Mouse (Mus musculus) cortical plate, adult 2 months (tissue): ENCODE results near the gene Krt10. TPM values are rescaled to one million over a fixed set of nuclear protein-coding genes. Genes with fewer than 3 reads are reported as not detected.

Experiments used
- H3K27ac ChIP-seq: fragments of 200-500 bp; 2 replicates; pipeline ENCODE4 v1.5.1; 2012; ENCODE audit warnings: low read length, control low read depth, inconsistent platforms; ENCODE audit not compliant: insufficient read depth
- H3K4me1 ChIP-seq: fragments of 200-500 bp; 2 replicates; pipeline ENCODE4 v1.6.1; 2011; ENCODE audit warnings: low read length; ENCODE audit not compliant: control insufficient read depth, insufficient read depth
- H3K4me3 ChIP-seq: fragments of 200-500 bp; 2 replicates; pipeline ENCODE4 v1.5.1; 2011; ENCODE audit warnings: mild to moderate bottlenecking, low read length, control low read depth; ENCODE audit not compliant: insufficient read depth
- CTCF ChIP-seq: fragments of 200-500 bp; IDR thresholded peaks from 2 replicates; pipeline ENCODE4 v1.5.1; 2011; ENCODE audit warnings: mild to moderate bottlenecking, control low read depth, low read length; ENCODE audit not compliant: insufficient read depth; ENCODE audit errors: extremely low read depth
- POLR2A ChIP-seq: fragments of 200-500 bp; IDR thresholded peaks from 2 replicates; pipeline ENCODE4 v1.6.1; 2011; ENCODE audit warnings: mild to moderate bottlenecking, low read length, control low read depth; ENCODE audit not compliant: insufficient read depth; ENCODE audit errors: extremely low read depth
- polyA plus RNA-seq: library from polyadenylated mRNA; depleted of rRNA; stranded (reverse); fragments of >200 nt; gene quantifications from 2 replicates; pipeline ENCODE4 v1.2.3, GENCODE M21; 2012; rRNA removed

Krt10 gene
- polyA plus RNA-seq: 10.5 and 12.9 TPM in 2 replicates

GRCm38 (mm10) chr11:99389264-99389663, at the start of gene Krt10:
Gene Krt10 (minus strand): TSS chr11:99389364.
- H3K27ac ChIP-seq: no peak within 1 kb of the TSS
- TF ChIP-seq CTCF (no peak), POLR2A (no peak)
- peaks cover 7% of the 10 kb centered on the region for H3K4me1 ChIP-seq
- H3K4me3 ChIP-seq: no peak within 1 kb of the TSS

DNA sequence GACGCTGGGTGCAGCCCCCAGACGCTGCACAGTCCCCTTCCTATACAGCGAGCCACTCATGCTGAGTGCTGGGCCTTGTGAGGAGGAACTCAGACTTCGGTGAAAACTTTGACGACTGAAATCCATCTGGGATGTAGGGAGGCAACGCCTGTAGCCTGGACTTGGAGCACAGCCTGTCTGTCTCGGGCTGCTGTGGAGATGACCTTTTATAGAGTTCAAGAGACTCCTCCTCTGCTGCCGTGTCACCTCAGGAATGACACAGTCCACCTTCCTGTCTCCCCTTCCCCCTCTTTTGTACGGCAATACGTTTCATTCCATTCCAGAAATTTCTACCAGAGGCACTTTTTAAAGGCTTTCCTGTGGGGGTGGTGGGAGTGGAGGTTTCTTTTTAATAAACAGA, 48.8 kb upstream of the Krt10 start, which contains the start of gene Krt20:
Gene Krt20 (minus strand): TSS at position 179 of the 400 bp plus-strand sequence.
- Histone ChIP-seq H3K27ac (no peak within 1 kb of the TSS), H3K4me1 (no peaks in the 10 kb centered on the region), H3K4me3 (no peak within 1 kb of the TSS)
- TF ChIP-seq CTCF: no peak
- TF ChIP-seq POLR2A: no peak

DNA sequence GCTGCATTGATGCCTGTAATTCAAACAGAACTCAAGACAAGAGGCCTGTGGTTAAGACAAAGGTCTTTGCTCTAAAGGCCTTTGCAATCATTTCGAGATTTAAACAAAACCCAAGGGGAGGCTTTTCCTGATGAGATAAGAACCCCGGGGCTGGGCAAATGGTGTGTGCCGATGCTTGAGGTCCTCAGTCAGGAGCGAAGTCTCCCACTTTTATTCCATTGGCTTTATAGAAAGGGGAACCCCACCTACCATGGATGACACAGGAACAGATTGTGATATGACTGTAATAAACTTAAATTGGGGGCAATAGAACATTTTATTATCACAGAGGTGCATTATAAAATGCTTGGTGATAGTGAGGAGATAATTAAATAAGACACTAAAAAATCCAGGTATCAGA, 47.5 kb upstream of the Krt10 start:
- no peaks in the 10 kb centered on the region for H3K4me1 ChIP-seq
- TF ChIP-seq CTCF (no peak), POLR2A (no peak)
- no peak overlapping the region for H3K4me3 ChIP-seq
- no peak overlapping the region for H3K27ac ChIP-seq

GRCm38 (mm10) chr11:99430670-99431069, 41.5 kb upstream of the Krt10 start:
- no peak overlapping the region for H3K27ac ChIP-seq
- H3K4me3 ChIP-seq: no peak overlapping the region
- H3K4me1 ChIP-seq: no peaks in the 10 kb centered on the region
- TF ChIP-seq CTCF (no peak), POLR2A (no peak)

DNA sequence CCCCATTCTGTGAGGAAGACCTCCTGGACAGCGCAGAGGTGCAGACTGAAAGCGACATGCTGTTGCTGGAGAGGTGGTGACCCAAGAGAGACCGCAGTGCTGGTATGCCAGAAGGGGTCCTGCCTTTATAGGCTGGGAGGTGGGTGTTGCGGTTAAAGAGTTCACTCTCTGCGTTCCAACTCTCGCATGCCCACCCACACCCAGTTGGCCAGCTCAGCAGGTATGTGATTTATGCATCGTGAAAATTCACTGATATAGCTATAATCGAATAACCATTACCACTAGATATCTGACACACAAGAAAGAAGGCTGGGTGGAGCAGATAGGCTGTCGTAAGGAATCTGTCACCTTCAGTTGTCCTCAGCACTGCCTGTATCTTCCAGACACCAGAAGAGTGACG, 33.0 kb upstream of the Krt10 start, which contains the start of gene Krt12:
Gene Krt12 (minus strand): TSS at position 101 of the 400 bp plus-strand sequence.
- no peak within 1 kb of the TSS for H3K4me3 ChIP-seq
- no peak within 1 kb of the TSS for H3K27ac ChIP-seq
- TF ChIP-seq CTCF (no peak), POLR2A (no peak)
- H3K4me1 ChIP-seq: peaks cover 2% of the 10 kb centered on the region

- H3K27ac ChIP-seq: no peak overlapping the region
- TF ChIP-seq POLR2A (peak; percentile 25; the same call in 1 of the 2 replicates), CTCF (no peak)
- H3K4me1 ChIP-seq: peaks cover 2% of the 10 kb centered on the region
- H3K4me3 ChIP-seq: peak overlapping the region; percentile 29; the same call in 1 of the 2 replicates
These were observed 31.4 kb upstream of the Krt10 start for GRCm38 (mm10) chr11:99420586-99420985.

GRCm38 (mm10) chr11:99417819-99418218, 28.7 kb upstream of the Krt10 start:
- peak overlapping the region; percentile 51 for H3K27ac ChIP-seq

DNA sequence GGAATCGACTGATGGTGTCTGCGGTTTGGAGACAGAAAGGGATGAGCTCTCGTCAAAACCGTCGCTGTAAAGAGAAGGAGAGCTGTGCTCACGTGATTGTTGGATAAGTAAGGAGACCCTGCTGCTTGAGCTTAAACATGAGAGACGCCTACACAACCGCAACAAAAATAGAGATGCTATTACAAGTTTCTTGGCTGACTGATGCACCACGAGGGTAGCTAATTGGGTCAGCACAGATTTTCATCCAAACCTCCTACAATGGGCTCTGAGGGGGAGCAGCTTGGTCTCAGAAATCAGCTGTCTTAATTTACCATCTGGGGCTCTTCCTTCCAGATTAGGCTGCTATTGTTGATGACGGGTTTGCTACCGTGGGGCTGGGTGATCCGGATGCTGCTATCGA, 27.7 kb upstream of the Krt10 start:
- TF ChIP-seq CTCF (no peak), POLR2A (0 out of 2 replicates have a peak, but pooled peaks have one; percentile 12)
- Histone ChIP-seq H3K27ac (no peak overlapping the region), H3K4me1 (peaks cover 2% of the 10 kb centered on the region), H3K4me3 (peak overlapping the region; percentile 59)

More at GRCm38 (mm10) chr11:99417819-99418218, 28.7 kb upstream of the Krt10 start:
- TF ChIP-seq CTCF (no peak), POLR2A (no peak)
- H3K4me1 ChIP-seq: peaks cover 2% of the 10 kb centered on the region
- H3K4me3 ChIP-seq: peak overlapping the region; percentile 59

GRCm38 (mm10) chr11:99414463-99415147, 25.4 kb upstream of the Krt10 start:
- H3K27ac ChIP-seq: no peak overlapping the region
- no peaks in the 10 kb centered on the region for H3K4me1 ChIP-seq
- no peak overlapping the region for H3K4me3 ChIP-seq
- TF ChIP-seq CTCF: no peak
- no peak for TF ChIP-seq POLR2A

DNA sequence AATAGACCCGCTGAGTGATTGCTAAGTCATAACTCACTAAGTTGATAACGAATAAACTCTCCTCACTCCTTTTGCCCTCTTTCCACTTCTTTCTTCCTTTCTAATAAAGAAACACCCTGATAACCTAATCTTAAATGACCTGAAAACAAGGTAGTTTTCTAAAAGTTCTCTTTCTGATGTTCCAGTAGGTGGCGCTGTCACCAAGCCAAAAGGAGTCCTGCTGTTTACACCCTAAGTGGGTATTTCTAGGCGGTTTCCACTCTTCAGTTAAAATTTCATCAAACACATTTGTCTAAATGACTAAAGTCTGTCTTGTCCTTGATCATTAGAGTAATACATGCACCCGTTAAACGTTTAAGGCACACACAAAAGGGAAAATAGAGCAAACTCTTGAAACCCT, 24.1 kb upstream of the Krt10 start:
- Histone ChIP-seq H3K4me1 (no peaks in the 10 kb centered on the region), H3K4me3 (no peak overlapping the region)
- no peak for TF ChIP-seq POLR2A
- peak; percentile 58; the same call in 1 of the 2 replicates for TF ChIP-seq CTCF

More for the DNA sequence above, 24.1 kb upstream of the Krt10 start:
- H3K27ac ChIP-seq: no peak overlapping the region
